Mouse (Mus musculus): ENCODE data around the gene Xndc1.

GRCm38 (mm10) chr7:102116579-102117331 is 51.4 kb downstream of the Xndc1 start, which contains the start of gene Chrna10:
- TF ChIP-seq CTCF (IDR thresholded peaks at IDR 0.05; ENCODE audit: low read depth) = no peak
- TF ChIP-seq EP300 (IDR thresholded peaks at IDR 0.05; ENCODE audit: low read depth) = no peak
